Mouse (Mus musculus) liver, embryonic 14.5 days (tissue): ENCODE results near the gene Lbx1. TPM values are rescaled to one million over a fixed set of nuclear protein-coding genes. Genes with fewer than 3 reads are reported as not detected.

Experiments
- ATAC-seq: fragments of 200-750 bp; cut with Nextera tagmentation; 2 replicates; pipeline ENCODE4 v1.8.0; 2017; ENCODE audit warnings: moderate number of reproducible peaks, mild to moderate bottlenecking, moderate library complexity; ENCODE audit not compliant: insufficient read depth
- DNase-seq, 3 experiments: peaks; one replicate each; pipeline ENCODE4 v3.0.0-alpha.2; 2012 to 2013; ENCODE audit warnings: low read depth in 3 of 3, low spot score in 3 of 3
- H3K27ac ChIP-seq: fragments of 300-500 bp; sonication (generic); 2 replicates; pipeline ENCODE4 v1.5.1; 2014; ENCODE audit warnings: moderate library complexity, mild to moderate bottlenecking, control low read depth, inconsistent platforms
- H3K27me3 ChIP-seq: fragments of 300-500 bp; sonication (generic); 2 replicates; pipeline ENCODE4 v1.6.1; 2014; ENCODE audit warnings: mild to moderate bottlenecking, low read length, moderate library complexity; ENCODE audit not compliant: control insufficient read depth, insufficient read depth
- H3K36me3 ChIP-seq: fragments of 300-500 bp; sonication (generic); replicated peaks from 2 replicates; pipeline ENCODE4 v1.6.1; 2014; ENCODE audit warnings: low read depth; ENCODE audit not compliant: control insufficient read depth, insufficient read depth
- H3K4me1 ChIP-seq, 2 experiments: fragments of 200-500 bp in 1 of 2; fragments of 300-500 bp in 1 of 2; sonication (generic) in 1 of 2; replicated peaks; 2 replicates each; pipeline ENCODE4 v1.6.1; 2012 to 2014; ENCODE audit warnings: antibody characterized with exemption in 1 of 2, inconsistent platforms in 1 of 2, low read length in 1 of 2; ENCODE audit not compliant: control insufficient read depth in 2 of 2, insufficient read depth in 2 of 2
- H3K4me2 ChIP-seq: fragments of 300-500 bp; sonication (generic); 2 replicates; pipeline ENCODE4 v1.6.1; 2014; ENCODE audit warnings: low read depth, mild to moderate bottlenecking, control low read depth, moderate library complexity
- H3K4me3 ChIP-seq, 2 experiments: fragments of 200-500 bp in 1 of 2; fragments of 300-500 bp in 1 of 2; sonication (generic) in 1 of 2; 2 replicates each; pipeline ENCODE4 v1.5.1; 2012 to 2014; ENCODE audit warnings: low read depth in 2 of 2, low read length in 2 of 2, mild to moderate bottlenecking in 2 of 2, control low read depth in 1 of 2, inconsistent platforms in 1 of 2, moderate library complexity in 1 of 2; ENCODE audit not compliant: insufficient read depth in 1 of 2
- H3K9ac ChIP-seq: fragments of 300-500 bp; sonication (generic); replicated peaks from 2 replicates; pipeline ENCODE4 v1.6.1; 2014; ENCODE audit warnings: mild to moderate bottlenecking, control low read depth, moderate library complexity
- H3K9me3 ChIP-seq: fragments of 300-500 bp; sonication (generic); 2 replicates; pipeline ENCODE4 v1.6.1; 2016; ENCODE audit warnings: low read length, mixed read lengths; ENCODE audit not compliant: control insufficient read depth
- CTCF ChIP-seq: IDR thresholded peaks from 2 replicates; pipeline ENCODE4 v1.5.1; 2016; ENCODE audit warnings: antibody characterized with exemption, low read depth, control low read depth
- EP300 ChIP-seq: IDR thresholded peaks from 2 replicates; pipeline ENCODE4 v1.6.1; 2016; ENCODE audit warnings: antibody characterized with exemption, low read depth
- WGBS: fragments of 180-500 bp; shearing (Covaris S2); extraction: QIAGEN DNeasy Blood & Tissue Kit; methylation state at CpG from one replicate; pipeline ENCODE4 v1.1.7; 2014; ENCODE audit not compliant: insufficient replicate concordance; 5-methylcytosine and 5-hydroxymethylcytosine counted together
- polyA plus RNA-seq, 2 experiments: library from polyadenylated mRNA; depleted of rRNA in 1 of 2; stranded (reverse) in 1 of 2; unstranded in 1 of 2; fragments of >200 nt; fragmentation: Nextera tagmentation in 1 of 2; extraction: Ambion mirVana in 1 of 2; gene quantifications; 2 replicates each; pipeline versions ENCODE4 v1.2.1 to v1.2.3; 2012 to 2014

The Lbx1 gene
- polyA plus RNA-seq, 2 experiments = not detected

GRCm38 (mm10) chr19:45234191-45234770, 1.3 kb downstream of the Lbx1 start:
- peaks cover 100% of the 10 kb centered on the region for H3K27me3 ChIP-seq
- no peak for DNase-seq
- H3K9me3 ChIP-seq = no peaks in the 10 kb centered on the region
- no peak overlapping the region for H3K9ac ChIP-seq
- H3K27ac ChIP-seq = no peak overlapping the region
- 3% methylated on average over 22 of the region's 22 CpGs for WGBS
- TF ChIP-seq EP300 (no peak), CTCF (no peak)
- no peaks in the 10 kb centered on the region for H3K4me1 ChIP-seq
- H3K36me3 ChIP-seq = no peaks in the 10 kb centered on the region
- H3K4me3 ChIP-seq = no peak overlapping the region
- no peak overlapping the region for H3K4me2 ChIP-seq
- ATAC-seq = no peak

DNA sequence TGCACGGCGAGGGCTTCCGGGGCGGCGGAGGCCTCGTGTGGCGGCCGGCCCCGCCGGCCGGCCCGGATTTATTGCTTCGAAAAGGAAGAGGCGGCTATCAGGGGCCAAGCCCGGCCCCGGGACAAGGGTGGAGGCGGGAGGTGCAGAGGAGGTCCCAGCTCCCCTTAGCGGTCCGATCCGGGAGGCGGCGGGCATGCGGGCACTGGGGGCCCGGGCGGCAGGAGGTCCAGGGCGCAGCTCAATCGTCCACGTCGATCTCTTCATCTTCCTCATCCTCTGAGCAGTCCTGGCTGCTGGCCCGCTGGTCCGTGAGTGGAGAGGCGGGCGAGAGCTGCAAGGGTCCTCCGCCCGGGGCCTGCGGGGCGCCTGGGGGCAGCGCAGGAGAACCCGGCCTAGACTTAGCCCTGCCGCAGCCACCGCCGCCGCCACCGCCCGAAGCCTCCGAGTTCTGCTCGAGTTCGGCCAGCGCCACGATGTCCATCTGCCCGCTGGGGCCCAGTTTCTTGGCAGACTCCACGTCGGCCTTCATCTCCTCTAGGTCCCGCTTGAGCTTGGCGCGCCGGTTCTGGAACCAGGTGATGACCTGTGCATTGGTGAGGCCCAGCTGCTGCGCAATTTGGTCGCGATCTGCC, 2.0 kb downstream of the Lbx1 start:
- TF ChIP-seq CTCF (no peak), EP300 (no peak)
- no peaks in the 10 kb centered on the region for H3K36me3 ChIP-seq
- ATAC-seq = no peak
- H3K4me3 ChIP-seq = no peak overlapping the region
- no peak overlapping the region for H3K4me2 ChIP-seq
- 2% methylated on average over 60 of the region's 60 CpGs for WGBS
- no peaks in the 10 kb centered on the region for H3K9me3 ChIP-seq
- DNase-seq = no peak
- H3K27ac ChIP-seq = no peak overlapping the region
- peaks cover 100% of the 10 kb centered on the region for H3K27me3 ChIP-seq
- no peak overlapping the region for H3K9ac ChIP-seq
- no peaks in the 10 kb centered on the region for H3K4me1 ChIP-seq

GRCm38 (mm10) chr19:45232443-45233410, 2.9 kb downstream of the Lbx1 start:
- no peaks in the 10 kb centered on the region for H3K4me1 ChIP-seq
- peaks cover 100% of the 10 kb centered on the region for H3K27me3 ChIP-seq
- H3K4me2 ChIP-seq = no peak overlapping the region
- no peak overlapping the region for H3K4me3 ChIP-seq
- H3K27ac ChIP-seq = no peak overlapping the region
- ATAC-seq (no peak), DNase-seq (no peak)
- no peak overlapping the region for H3K9ac ChIP-seq
- no peaks in the 10 kb centered on the region for H3K9me3 ChIP-seq
- no peaks in the 10 kb centered on the region for H3K36me3 ChIP-seq
- under 1% methylated on average over 42 of the region's 42 CpGs for WGBS
- TF ChIP-seq EP300 (no peak), CTCF (no peak)

DNA sequence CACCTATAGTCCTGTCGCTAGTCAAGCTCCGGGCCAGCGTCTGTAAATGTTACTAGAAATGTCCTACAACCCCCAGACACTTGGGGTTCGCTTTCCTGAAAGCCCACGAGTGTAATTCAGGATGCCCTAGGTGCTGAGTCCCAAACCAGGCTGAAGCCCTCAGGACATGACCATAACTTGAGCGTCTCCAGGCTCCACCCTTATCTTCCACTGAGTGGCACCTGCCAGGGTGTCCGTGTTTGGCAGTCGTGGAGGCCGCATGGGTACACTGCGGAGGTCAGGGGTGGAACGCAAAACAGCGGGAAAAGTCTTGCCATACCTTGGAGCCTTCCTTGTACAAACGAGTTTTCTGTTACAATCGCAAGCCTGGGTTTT, 3.6 kb downstream of the Lbx1 start:
- DNase-seq (no peak), ATAC-seq (no peak)
- Histone ChIP-seq H3K9me3 (no peaks in the 10 kb centered on the region), H3K36me3 (no peaks in the 10 kb centered on the region), H3K4me1 (no peaks in the 10 kb centered on the region), H3K27ac (no peak overlapping the region), H3K27me3 (peaks cover 100% of the 10 kb centered on the region), H3K4me3 (no peak overlapping the region), H3K4me2 (no peak overlapping the region), H3K9ac (no peak overlapping the region)
- 3% methylated on average over 14 of the region's 14 CpGs for WGBS
- TF ChIP-seq EP300 (no peak), CTCF (no peak)

GRCm38 (mm10) chr19:45231383-45232035, 4.1 kb downstream of the Lbx1 start:
- H3K27me3 ChIP-seq = peaks cover 100% of the 10 kb centered on the region
- no peaks in the 10 kb centered on the region for H3K4me1 ChIP-seq
- H3K27ac ChIP-seq = no peak overlapping the region
- TF ChIP-seq EP300 = no peak
- TF ChIP-seq CTCF = no peak
- no peaks in the 10 kb centered on the region for H3K9me3 ChIP-seq
- WGBS = 2% methylated on average over 40 of the region's 44 CpGs
- DNase-seq (no peak), ATAC-seq (no peak)
- no peak overlapping the region for H3K9ac ChIP-seq
- no peak overlapping the region for H3K4me3 ChIP-seq
- H3K36me3 ChIP-seq = no peaks in the 10 kb centered on the region
- H3K4me2 ChIP-seq = no peak overlapping the region
